Mouse (Mus musculus) urinary bladder, postnatal 25 days (tissue): ENCODE results near the gene Tmem145.
"Not testable (repeated sequence)": the region's sequence is repeated elsewhere in the genome, so short reads cannot be mapped to it uniquely, and the experiment has no call there.

Experiments used
- DNase-seq: peaks from one replicate; pipeline ENCODE4 v3.0.0; 2022; ENCODE audit warnings: low spot score

Tmem145 gene

GRCm38 (mm10) chr7:25305956-25306613 lies at the start of gene Tmem145:
Tmem145 (plus strand) TSS chr7:25306106.
- no peak for DNase-seq

DNA sequence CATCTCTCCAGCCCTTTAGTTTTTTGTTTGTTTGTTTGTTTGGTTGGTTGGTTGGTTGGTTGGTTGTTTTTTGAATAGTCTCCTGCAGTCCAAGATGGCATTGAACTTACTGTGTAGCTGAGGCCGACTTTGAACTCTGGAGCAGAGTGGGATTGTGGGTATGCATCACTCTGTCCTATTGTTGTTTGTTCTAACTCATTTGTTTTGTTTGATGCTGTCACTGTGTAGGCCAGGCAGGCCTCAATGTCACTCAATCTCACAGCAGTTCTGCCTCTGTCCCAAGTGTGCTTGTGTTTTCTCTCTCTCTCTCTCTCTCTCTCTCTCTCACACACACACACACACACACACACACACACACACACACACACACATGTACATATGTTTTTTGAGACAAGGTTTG lies 44.0 kb upstream of the Tmem145 start:
- DNase-seq: no peak

DNA sequence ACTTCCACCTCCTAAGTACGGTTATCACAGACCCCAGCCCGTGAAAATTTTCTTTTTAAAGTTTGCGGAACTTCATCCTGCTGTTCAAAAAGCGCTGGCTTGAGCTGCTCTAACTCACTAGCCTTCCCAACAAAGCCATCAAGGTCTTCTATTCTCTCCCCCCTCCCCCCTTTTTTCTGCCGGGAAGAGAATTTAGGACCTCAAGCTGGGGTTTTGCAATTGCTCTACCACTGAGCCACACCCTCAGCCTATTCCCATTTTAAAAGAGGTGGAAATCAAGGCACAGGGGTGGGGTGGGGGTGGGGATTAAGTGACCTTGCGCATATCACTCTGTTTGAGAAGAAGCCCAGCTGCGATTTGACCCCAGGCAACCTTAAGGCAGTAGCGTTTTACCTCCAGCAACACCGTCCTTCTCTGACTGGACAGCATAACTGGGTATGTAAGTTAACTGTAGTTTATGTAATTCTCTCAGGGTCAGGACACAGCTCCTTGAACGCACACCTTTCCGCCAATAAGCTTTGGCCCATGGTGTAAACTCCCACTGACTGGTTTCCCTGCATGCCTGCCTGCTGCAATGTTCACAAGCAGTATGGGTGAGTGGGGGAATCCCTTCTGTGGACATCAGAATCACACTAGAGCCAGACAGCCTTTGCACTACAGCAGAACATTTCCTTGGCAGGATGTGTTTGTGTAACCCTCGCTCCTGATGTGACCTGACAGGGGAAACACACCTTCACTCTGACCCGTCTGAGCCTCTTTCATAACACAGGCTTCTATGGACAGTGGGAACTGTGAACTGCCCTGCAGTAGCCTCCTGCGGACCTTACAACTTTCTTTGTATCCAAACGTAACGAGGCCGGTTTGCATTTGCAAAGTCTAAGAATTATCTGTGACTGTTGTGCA lies 41.7 kb upstream of the Tmem145 start:
- DNase-seq: no peak

GRCm38 (mm10) chr7:25265743-25266142 lies 40.2 kb upstream of the Tmem145 start:
- not testable (repeated sequence) for DNase-seq

GRCm38 (mm10) chr7:25266180-25266962 lies 39.5 kb upstream of the Tmem145 start:
- no peak for DNase-seq

DNA sequence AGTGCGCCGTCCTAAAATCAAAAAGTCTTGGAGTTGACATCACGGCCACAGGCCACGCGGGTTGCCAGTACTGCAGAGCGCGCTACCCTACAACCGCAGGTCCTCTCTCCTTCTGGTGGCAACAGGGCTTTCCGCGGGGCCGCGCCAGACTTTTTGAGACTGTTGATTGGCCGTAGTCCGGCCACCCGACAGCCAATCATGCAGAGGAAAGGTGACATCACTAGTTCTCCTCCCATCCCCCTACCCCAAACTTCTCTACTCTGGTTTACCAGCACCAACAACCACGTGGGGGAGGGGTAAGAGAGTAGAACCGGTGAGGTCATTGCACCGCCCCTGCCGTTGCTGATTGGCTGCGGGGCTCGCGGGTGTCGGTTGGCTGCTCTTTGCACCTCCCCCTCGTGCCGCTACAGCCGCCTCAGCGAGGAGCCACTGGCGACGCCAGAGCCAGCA lies 38.6 kb upstream of the Tmem145 start, which contains the start of gene Cic:
TSS of gene Cic (plus strand) at position 404 of the 450 bp plus-strand sequence.
- DNase-seq: peak; percentile 93

DNA sequence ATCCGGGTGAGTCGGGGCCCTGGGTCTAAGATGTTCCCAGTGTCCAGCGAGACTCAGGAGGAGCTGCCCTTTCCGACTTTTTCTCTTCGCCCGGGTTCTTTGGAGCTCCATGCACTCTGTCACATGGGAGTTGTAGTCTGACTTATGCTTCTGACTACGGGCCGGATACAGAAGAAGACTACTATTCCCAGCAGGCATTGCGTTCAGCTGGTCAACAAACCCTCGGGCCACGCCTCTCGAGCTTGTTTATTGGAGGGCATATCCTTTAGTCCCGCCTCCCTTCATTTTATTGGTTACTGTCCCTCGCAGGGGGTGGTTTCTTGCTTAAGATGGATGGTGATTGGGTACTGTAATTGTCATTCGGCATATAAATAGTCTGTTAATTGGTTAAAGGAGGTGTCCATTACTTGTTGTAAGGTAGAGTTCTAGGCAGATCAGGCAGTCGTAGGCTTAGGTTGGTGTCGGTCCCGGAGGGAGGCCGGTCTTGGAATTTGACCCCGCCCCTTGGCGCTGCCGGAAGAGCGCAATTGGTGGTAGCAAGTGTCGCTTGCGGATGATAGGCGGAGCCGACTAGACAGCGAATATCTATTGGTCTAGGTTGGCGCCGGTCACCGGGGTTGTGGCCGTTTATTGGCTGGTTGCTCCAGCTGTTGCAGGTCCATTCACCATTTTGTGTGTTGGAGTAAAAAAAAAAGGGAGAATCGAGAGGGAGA lies 38.0 kb upstream of the Tmem145 start:
- DNase-seq: peak; percentile 93

GRCm38 (mm10) chr7:25268588-25268987 lies 37.3 kb upstream of the Tmem145 start:
- DNase-seq: no peak

- peak; percentile 23 for DNase-seq
These were observed 36.9 kb upstream of the Tmem145 start for GRCm38 (mm10) chr7:25269029-25269428.

- DNase-seq: peak; percentile 19
These were observed 36.2 kb upstream of the Tmem145 start for GRCm38 (mm10) chr7:25269545-25270271.

DNA sequence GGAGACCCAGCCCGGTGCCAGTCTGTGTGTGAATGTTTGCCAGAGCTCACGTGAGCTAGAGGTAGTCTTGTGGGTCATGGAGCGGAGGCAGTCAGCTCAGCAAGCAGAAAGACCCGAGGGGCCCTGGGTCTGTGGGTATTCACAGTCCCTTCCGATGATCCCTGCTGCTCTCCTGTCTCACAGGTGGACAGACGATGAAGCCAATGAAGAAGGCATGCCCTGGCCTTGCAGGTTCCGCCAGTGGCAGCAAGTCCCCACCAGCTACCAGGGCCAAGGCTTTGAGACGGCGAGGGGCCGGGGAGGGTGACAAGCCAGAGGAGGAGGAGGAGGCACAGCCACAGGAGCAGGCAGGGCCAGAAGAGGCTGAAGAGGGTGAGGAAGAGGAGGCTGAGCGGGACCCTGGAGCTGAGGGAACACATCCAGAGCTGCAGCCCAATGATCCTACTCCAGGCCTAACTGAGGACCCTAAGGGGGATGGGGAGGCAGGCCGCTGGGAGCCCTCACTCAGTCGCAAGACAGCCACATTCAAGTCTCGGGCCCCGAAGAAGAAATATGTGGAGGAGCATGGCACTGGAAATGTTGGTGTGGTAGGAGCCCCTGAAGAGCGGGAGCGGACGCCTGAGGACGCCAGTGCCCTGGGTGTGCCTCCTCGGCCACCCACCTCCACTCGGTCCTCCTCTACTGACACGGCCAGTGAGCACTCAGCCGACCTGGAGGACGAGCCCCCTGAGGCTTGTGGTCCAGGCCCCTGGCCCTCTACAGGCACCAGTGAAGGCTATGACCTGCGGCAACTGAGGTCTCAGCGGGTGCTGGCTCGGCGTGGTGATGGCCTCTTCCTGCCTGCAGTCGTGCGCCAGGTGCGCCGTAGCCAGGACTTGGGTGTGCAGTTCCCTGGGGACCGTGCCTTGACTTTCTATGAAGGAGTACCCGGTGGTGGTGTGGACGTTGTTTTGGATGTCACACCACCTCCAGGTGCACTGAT lies 35.0 kb upstream of the Tmem145 start:
- DNase-seq: no peak

GRCm38 (mm10) chr7:25271651-25272444 lies 34.1 kb upstream of the Tmem145 start:
- DNase-seq: no peak

DNA sequence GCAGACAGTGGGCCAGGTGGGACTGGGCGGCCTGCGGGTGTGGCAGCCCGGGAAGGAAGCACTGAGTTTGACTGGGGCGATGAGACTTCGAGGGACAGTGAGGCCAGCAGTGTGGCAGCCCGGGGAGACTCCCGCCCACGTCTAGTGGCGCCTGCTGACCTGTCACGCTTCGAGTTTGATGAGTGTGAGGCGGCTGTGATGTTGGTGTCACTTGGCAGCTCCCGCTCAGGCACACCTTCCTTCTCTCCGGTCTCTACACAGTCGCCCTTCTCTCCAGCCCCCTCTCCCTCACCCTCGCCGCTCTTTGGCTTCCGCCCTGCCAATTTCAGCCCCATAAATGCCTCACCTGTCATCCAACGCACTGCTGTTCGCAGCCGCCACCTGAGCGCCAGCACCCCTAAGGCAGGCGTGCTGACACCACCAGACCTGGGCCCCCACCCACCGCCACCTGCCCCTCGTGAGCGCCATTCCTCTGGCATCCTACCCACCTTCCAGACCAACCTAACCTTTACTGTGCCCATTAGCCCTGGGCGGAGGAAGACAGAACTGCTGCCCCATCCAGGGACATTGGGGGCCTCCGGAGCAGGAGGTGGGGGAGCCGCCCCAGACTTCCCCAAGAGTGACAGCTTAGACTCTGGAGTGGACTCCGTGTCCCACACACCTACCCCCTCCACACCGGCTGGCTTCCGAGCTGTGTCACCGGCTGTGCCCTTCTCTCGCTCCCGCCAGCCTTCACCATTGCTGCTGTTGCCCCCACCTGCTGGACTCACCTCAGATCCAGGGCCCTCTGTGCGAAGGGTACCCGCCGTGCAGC lies 33.3 kb upstream of the Tmem145 start:
- DNase-seq: no peak

DNA sequence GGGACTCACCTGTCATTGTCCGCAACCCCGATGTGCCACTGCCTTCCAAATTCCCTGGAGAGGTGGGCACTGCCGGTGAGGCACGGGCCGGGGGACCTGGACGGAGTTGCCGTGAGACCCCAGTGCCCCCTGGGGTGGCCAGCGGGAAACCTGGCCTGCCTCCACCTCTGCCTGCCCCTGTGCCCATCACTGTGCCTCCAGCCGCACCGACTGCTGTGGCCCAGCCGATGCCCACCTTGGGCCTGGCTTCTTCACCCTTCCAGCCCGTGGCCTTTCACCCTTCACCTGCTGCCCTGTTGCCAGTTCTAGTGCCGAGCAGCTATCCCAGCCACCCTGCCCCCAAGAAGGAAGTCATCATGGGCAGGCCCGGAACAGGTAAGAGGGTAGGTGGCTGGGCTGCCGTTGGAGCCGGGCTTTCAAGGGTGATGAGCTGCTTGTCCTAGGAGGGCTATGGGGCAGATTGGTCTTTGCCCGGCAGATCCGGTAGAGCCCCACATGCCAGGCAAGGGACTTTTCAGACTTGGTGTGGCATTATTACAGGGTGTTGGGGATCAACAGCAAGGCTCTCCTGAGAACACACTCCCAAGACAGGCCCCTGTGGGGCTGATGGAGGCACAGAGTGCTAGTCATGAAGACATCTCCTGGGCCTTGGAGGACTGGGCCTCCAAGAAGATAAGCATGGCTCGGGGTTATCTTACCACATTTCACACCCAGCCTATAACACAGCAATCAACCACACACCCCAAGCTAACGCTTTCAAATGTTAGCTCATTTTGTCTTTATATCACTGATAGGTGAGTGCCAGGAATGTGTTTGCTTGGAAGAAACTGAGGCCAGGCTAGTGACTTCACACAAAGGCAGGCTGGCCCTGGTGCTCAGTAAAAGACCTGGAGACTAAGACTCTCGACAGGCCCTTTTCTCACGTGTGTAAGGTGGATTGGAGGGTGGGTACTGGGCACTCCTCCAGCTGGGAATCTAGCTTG lies 32.4 kb upstream of the Tmem145 start:
- DNase-seq: no peak

DNA sequence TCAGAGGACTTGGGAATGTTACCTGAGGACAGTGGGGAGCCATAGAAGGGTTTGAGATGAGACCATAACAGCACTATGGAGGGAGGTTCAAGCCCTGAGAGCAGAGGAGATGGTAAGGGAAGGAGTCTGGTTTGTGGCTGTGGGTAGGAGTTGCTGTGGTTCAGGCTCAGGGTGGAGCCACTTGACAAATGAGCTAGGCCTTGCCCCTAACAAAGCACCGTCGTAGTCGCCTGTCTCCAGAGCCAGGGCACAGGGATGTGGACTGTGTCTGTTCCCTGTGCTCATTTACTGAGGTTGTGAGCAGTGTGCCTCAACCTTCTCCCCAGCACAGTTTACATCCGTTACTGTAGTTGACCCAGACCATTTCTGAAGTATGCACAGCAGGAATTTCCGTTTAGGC lies 31.3 kb upstream of the Tmem145 start:
- DNase-seq: no peak

GRCm38 (mm10) chr7:25274996-25275395 lies 30.9 kb upstream of the Tmem145 start:
- peak; percentile 10 for DNase-seq
